Mouse (Mus musculus): ENCODE results near the gene Galr2. TPM values are rescaled to one million over a fixed set of nuclear protein-coding genes. Genes with fewer than 3 reads are reported as not detected.
"Not testable (repeated sequence)": the region's sequence is repeated elsewhere in the genome, so short reads cannot be mapped to it uniquely, and the experiment has no call there.

Galr2 gene
- polyA plus RNA-seq, 1 experiment from 2014 or later = 0.41 TPM

DNA sequence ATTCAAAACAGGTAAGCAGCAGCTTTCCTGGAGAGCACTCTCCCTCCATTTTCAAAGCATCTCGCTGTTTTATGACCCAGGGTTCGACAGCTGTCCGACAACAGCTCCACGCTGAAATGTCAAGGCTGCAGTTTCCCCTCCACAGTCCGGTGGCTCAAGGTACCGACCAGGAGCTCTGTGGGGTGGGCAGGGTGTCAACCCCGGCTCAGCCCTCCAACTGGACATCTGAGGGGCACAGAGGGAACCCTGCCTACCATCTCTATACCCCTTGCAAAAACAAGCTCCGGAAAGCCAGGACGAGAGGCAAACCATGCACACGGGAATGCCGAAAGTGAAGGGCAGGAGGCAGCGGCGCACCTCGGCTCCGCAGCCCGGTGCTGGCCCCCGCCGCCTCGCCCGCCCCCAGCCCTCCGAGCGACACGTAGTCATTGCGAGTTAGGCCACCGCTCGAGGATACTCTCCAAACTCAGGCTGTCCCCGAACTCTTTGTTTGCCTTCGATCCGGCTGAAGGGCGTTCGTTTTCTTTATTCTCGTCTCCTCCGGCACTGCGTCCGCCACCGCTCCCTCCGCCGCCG is 7.2 kb upstream of the Galr2 start:
- peaks cover 33% of the 10 kb centered on the region for H3K36me3 ChIP-seq
- ATAC-seq (ENCODE audit: insufficient number of reproducible peaks, low FRiP score, low TSS enrichment, low read depth) = peak; percentile 59; the same call in 1 of the 2 replicates
- no peaks in the 10 kb centered on the region for H3K9me3 ChIP-seq
- WGBS = under 1% methylated on average over 39 of the region's 39 CpGs
- H3K4me3 ChIP-seq = peak overlapping the region; percentile 89
- H3K27ac ChIP-seq = peak overlapping the region; percentile 89
- peak overlapping the region; percentile 87 for H3K9ac ChIP-seq
- H3K27me3 ChIP-seq = no peaks in the 10 kb centered on the region
- H3K4me1 ChIP-seq = peaks cover 28% of the 10 kb centered on the region
- H3K4me2 ChIP-seq = peak overlapping the region; percentile 67

DNA sequence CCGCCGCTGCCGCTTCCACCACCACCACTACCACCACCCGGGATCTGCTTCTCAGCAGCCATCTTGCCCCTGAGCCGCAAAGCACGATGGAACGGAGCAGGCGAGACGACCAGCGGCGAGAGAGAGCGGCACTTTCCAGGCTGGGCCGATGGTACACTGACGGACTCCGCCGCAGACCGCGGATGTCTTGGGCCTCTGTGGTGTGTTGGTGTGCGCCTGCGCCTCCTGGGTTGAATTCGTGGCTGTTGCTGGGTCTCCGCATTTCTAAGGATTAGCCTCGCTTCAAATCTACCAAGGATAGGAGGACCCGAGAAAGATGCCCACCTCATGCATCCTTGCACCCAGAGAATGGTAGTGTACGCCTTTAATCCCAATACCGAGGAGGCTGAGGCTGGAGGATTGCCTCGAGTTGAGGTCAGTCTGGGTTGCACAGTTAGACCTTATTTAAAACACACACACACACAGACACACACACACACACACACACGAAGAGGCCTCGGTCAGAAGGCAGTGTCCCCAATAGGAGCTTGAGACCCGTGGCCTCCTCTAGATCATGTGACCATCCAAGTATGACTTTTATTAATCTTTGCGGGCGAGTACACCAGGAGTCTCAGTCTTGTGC is 6.6 kb upstream of the Galr2 start, which contains the start of gene Srp68:
Gene Srp68, minus strand, starts transcription at position 173 of the 622 bp plus-strand sequence.
- Histone ChIP-seq H3K9ac (peak within 1 kb of the TSS; percentile 87), H3K27ac (peak within 1 kb of the TSS; percentile 89), H3K4me1 (peaks cover 28% of the 10 kb centered on the region), H3K4me2 (peak within 1 kb of the TSS; percentile 67), H3K27me3 (no peaks in the 10 kb centered on the region), H3K9me3 (no peaks in the 10 kb centered on the region), H3K4me3 (peak within 1 kb of the TSS; percentile 89), H3K36me3 (peaks cover 29% of the 10 kb centered on the region)
- 2% methylated on average over 32 of the region's 32 CpGs for WGBS
- peak; percentile 95 for ATAC-seq (ENCODE audit: insufficient number of reproducible peaks, low FRiP score, low TSS enrichment, low read depth)

DNA sequence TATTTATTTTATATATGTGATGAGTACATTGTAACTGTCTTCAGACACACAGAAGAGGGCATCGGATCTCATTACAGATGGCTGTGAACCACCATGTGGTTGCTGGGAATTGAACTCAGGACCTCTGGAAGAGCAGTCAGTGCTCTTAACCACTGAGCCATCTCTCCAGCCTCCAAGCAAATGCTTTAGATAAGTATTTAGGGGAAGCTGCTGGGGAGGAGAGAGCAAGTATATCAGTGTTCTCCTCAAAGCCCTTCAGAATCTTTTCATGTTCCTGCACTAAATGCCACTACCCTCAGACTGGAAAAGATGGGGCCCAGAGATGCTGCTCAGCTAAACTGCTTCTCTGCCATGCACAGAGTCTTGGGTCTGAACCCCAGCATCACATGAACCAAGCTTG is 3.6 kb upstream of the Galr2 start:
- not testable (repeated sequence) for H3K9ac ChIP-seq; H3K36me3 ChIP-seq; H3K4me3 ChIP-seq; H3K27ac ChIP-seq; H3K4me2 ChIP-seq; ATAC-seq (ENCODE audit: insufficient number of reproducible peaks, low FRiP score, low TSS enrichment, low read depth); H3K9me3 ChIP-seq
- Histone ChIP-seq H3K4me1 (peaks cover 29% of the 10 kb centered on the region), H3K27me3 (peaks cover 26% of the 10 kb centered on the region)
- WGBS = 81% methylated on average over 1 of the region's 1 CpGs

DNA sequence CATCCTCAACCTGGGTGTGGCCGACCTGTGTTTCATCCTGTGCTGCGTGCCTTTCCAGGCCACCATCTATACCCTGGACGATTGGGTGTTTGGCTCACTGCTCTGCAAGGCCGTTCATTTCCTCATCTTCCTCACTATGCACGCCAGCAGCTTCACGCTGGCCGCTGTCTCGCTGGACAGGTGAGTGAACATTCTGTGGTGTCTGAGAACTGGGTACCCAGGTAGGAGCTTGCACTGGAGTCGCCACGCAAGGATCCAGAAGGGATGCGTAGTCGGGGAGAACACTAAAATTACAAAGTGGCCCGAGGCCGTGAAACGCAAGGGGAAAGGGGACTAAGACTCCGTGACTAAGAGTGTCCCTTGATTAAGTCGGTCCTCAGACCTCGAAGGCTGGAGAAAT is 932 bp downstream of the Galr2 start:
- no peaks in the 10 kb centered on the region for H3K36me3 ChIP-seq
- peak overlapping the region; percentile 54 for H3K4me2 ChIP-seq
- WGBS = 3% methylated on average over 18 of the region's 18 CpGs
- peak overlapping the region; percentile 36 for H3K4me3 ChIP-seq
- ATAC-seq (ENCODE audit: insufficient number of reproducible peaks, low FRiP score, low TSS enrichment, low read depth) = no peak
- H3K9me3 ChIP-seq = no peaks in the 10 kb centered on the region
- H3K27me3 ChIP-seq = peaks cover 66% of the 10 kb centered on the region
- no peak overlapping the region for H3K27ac ChIP-seq
- H3K9ac ChIP-seq = peak overlapping the region; percentile 26; the same call in 1 of the 2 replicates
- peaks cover 28% of the 10 kb centered on the region for H3K4me1 ChIP-seq

DNA sequence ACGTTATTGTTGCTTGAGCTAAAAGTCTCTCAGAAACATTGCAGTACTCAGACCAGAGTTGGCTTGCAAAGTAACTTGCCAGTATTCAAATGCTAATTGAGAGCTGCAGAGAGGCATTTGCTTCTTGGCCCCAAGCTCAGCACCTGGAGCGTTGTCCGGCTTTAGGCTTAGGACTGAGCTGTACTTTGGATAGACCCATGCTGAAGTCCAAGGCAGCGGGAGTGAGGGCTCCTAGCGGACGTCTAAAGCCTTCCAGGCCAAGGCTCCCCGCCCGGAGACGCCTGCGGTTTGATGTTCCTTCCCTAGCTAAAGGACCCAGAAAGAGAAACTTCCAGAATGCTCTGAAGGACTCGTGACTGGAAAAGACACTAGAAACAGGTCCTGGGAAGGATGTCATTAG is 1.4 kb downstream of the Galr2 start:
- 3% methylated on average over 11 of the region's 11 CpGs for WGBS
- H3K4me2 ChIP-seq = no peak overlapping the region; the same call in none of the 2 replicates
- peak overlapping the region; percentile 36 for H3K4me3 ChIP-seq

DNA sequence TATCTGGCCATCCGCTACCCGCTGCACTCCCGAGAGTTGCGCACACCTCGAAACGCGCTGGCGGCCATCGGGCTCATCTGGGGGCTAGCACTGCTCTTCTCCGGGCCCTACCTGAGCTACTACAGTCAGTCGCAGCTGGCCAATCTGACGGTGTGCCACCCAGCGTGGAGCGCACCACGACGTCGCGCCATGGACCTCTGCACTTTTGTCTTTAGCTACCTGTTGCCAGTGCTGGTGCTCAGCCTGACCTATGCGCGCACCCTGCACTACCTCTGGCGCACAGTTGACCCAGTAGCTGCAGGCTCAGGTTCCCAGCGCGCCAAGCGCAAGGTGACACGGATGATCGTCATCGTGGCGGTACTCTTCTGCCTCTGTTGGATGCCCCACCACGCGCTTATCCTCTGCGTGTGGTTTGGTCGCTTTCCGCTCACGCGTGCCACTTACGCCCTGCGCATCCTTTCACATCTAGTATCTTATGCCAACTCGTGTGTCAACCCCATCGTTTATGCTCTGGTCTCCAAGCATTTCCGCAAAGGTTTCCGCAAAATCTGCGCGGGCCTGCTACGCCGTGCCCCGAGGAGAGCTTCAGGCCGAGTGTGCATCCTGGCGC is 2.3 kb downstream of the Galr2 start:
- Histone ChIP-seq H3K27me3 (peaks cover 66% of the 10 kb centered on the region), H3K4me1 (peaks cover 34% of the 10 kb centered on the region), H3K4me2 (0 out of 2 replicates have a peak overlapping the region, but pooled peaks have one; percentile 10), H3K4me3 (peak overlapping the region; percentile 4; the same call in 1 of the 2 replicates), H3K36me3 (peaks cover 9% of the 10 kb centered on the region), H3K9me3 (no peaks in the 10 kb centered on the region), H3K9ac (no peak overlapping the region), H3K27ac (no peak overlapping the region)
- ATAC-seq (ENCODE audit: insufficient number of reproducible peaks, low FRiP score, low TSS enrichment, low read depth) = no peak
- 8% methylated on average over 48 of the region's 48 CpGs for WGBS

More for the DNA sequence above, 1.4 kb downstream of the Galr2 start:
- ATAC-seq (ENCODE audit: insufficient number of reproducible peaks, low FRiP score, low TSS enrichment, low read depth) = no peak
- no peak overlapping the region for H3K27ac ChIP-seq
- H3K9ac ChIP-seq = no peak overlapping the region
- no peaks in the 10 kb centered on the region for H3K9me3 ChIP-seq
- no peaks in the 10 kb centered on the region; the same call in 1 of the 2 replicates for H3K36me3 ChIP-seq
- H3K4me1 ChIP-seq = peaks cover 28% of the 10 kb centered on the region
- H3K27me3 ChIP-seq = peaks cover 66% of the 10 kb centered on the region

DNA sequence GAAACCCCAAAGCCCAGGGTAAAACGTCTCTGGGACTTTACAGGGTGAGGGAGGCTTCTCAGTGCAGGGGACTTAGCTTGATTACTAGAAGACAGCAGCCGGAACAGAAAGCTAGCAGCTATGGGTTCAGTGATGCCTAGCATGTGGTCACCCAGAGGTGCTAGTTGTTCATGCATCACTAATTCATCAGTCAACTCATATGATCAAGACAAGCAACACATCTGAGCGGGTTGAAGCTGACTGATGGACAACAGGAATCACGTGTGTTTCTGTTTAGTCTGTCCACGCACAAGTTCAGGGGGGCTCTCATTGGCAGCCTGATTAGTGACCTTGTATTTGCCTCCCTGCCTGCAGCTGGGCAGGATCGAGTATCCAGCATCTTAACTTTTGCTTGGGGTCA is 3.2 kb downstream of the Galr2 start:
- H3K9ac ChIP-seq = no peak overlapping the region
- 43% methylated on average over 6 of the region's 6 CpGs for WGBS
- H3K4me3 ChIP-seq = no peak overlapping the region
- no peak for ATAC-seq (ENCODE audit: insufficient number of reproducible peaks, low FRiP score, low TSS enrichment, low read depth)
- H3K36me3 ChIP-seq = peaks cover 18% of the 10 kb centered on the region
- peaks cover 34% of the 10 kb centered on the region for H3K4me1 ChIP-seq
- no peak overlapping the region for H3K27ac ChIP-seq
- no peaks in the 10 kb centered on the region for H3K9me3 ChIP-seq
- H3K27me3 ChIP-seq = peaks cover 66% of the 10 kb centered on the region
- no peak overlapping the region for H3K4me2 ChIP-seq

DNA sequence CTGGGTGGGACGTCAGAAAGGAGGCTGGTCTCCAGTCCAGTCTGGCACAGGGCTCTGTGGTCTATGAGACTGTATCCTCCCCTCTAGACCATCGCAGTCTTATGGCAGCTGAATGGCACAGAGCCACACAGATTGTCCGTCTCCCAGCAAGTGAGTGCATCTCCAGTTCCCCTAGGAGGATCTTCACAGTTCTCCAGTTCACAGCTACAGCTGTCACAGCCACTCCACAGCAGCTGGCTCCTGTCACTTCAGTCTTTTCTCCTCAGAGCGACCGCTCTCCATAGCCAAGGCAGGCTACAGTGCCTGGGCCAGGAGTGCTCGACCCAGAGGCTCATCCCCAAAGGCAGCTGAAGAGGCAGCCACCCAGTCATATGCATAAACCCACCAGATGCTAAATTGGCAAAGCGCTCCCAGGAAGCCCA is 5.0 kb downstream of the Galr2 start:
- H3K27ac ChIP-seq = no peak overlapping the region
- 71% methylated on average over 7 of the region's 7 CpGs for WGBS

DNA sequence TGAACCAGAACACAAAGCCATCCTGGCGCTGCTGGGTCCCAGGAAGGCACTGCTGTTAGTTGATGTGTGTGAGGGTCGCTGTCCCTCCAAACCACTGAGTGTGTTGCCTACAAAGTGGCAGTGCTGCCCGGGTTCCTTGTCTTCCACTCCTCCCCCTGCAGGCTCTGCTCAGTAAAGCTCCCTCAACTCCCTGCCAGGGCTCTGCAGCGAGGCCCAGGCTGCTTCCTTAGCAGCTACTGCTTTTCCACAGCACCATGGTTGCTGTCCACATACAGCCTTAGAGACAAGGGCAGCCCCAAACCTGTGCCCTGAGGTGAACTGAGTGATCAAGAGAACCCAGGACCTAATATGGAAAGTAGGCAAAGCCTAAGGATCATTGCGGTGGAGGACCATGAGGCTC is 6.6 kb downstream of the Galr2 start:
- no peak for ATAC-seq (ENCODE audit: insufficient number of reproducible peaks, low FRiP score, low TSS enrichment, low read depth)
- H3K4me1 ChIP-seq = peaks cover 17% of the 10 kb centered on the region
- peaks cover 39% of the 10 kb centered on the region for H3K27me3 ChIP-seq
- no peak overlapping the region for H3K4me3 ChIP-seq
- H3K9ac ChIP-seq = no peak overlapping the region
- H3K9me3 ChIP-seq = no peaks in the 10 kb centered on the region
- H3K4me2 ChIP-seq = no peak overlapping the region
- no peak overlapping the region for H3K27ac ChIP-seq
- WGBS = 75% methylated on average over 5 of the region's 5 CpGs
- peaks cover 51% of the 10 kb centered on the region for H3K36me3 ChIP-seq

More for the DNA sequence above, 5.0 kb downstream of the Galr2 start:
- Histone ChIP-seq H3K4me1 (peaks cover 33% of the 10 kb centered on the region), H3K4me3 (no peak overlapping the region), H3K9ac (no peak overlapping the region), H3K9me3 (no peaks in the 10 kb centered on the region), H3K27me3 (peaks cover 55% of the 10 kb centered on the region), H3K36me3 (peaks cover 36% of the 10 kb centered on the region), H3K4me2 (no peak overlapping the region)
- ATAC-seq (ENCODE audit: insufficient number of reproducible peaks, low FRiP score, low TSS enrichment, low read depth) = peak; percentile 62

DNA sequence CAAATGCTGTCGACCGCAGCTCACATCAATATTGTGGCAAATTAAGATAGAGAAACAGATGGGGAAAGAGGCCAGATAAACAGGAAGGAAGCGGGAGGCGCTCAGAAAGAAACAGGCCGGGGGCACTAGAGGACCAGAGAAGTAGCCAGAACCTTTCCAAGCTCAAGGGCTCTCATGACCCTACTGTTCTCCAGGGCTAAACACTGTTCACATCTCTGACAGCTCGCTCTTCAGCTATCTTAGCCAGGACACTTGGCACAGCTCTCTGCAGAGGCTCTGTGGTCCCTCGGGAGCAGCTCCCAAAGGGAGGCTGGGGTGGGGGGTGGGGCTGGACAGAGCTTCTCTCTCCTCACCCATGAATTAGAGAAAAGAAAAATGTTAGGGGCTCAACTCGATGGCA is 9.8 kb downstream of the Galr2 start:
- Histone ChIP-seq H3K27me3 (peaks cover 7% of the 10 kb centered on the region), H3K4me1 (peaks cover 11% of the 10 kb centered on the region; the same call in 1 of the 2 replicates), H3K27ac (no peak overlapping the region), H3K4me3 (no peak overlapping the region), H3K9ac (no peak overlapping the region), H3K9me3 (no peaks in the 10 kb centered on the region), H3K36me3 (peaks cover 81% of the 10 kb centered on the region), H3K4me2 (no peak overlapping the region)
- no peak for ATAC-seq (ENCODE audit: insufficient number of reproducible peaks, low FRiP score, low TSS enrichment, low read depth)
- WGBS = 79% methylated on average over 8 of the region's 8 CpGs

DNA sequence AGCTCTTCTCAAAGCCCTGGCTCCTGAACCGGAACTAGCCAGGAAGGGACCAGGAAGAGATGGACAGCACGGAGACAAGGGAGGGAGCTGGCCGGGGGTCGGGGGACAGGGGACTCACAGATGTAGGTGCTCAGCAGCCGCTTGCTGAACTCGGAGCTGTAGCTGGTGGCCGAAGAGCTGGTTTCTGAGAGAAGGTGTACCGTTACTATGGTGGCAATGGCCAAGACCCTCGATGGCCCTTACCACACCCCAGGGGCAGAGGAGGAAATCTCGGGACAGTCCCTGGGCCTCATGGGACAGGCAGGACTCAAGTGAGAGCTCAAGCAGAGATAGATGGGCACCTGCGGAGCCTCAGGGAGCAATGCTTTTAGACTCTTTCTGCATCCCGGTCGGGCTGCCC is 11.7 kb downstream of the Galr2 start:
- no peaks in the 10 kb centered on the region for H3K9me3 ChIP-seq
- no peaks in the 10 kb centered on the region for H3K27me3 ChIP-seq
- no peak overlapping the region for H3K4me2 ChIP-seq
- no peak overlapping the region for H3K4me3 ChIP-seq
- 92% methylated on average over 13 of the region's 13 CpGs for WGBS
- H3K9ac ChIP-seq = no peak overlapping the region
- H3K27ac ChIP-seq = no peak overlapping the region
- ATAC-seq (ENCODE audit: insufficient number of reproducible peaks, low FRiP score, low TSS enrichment, low read depth) = no peak
- H3K36me3 ChIP-seq = peaks cover 97% of the 10 kb centered on the region
- peaks cover 6% of the 10 kb centered on the region; the same call in 1 of the 2 replicates for H3K4me1 ChIP-seq

DNA sequence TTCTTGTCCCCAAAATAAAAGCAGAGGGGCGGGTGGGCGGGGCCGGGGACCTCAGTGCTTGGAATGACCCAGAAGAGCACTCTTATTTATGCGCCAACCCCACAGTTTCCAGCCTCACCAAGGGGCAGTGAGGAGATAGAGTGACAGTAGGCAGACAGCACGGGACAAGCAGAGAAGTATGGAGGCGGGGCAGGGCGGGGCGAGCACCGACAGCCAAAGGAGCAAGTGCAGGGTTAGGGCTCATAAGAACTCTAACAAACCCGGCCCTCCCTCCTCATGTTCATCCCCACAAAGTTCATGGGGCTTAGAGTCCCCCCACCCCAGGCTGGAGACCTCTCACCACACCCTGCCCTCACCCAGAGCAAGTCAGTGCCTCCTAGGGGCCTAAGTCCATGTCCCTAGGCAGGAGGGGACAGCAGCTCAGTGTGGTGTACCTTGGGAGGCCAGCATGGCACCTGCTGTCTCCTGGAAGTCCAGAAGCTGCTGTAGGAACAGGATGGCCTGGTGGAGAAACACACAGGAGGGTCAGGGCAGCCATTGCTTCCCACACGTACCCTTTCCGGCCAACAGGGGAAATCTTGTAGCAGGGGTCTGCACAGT is 12.9 kb downstream of the Galr2 start:
- WGBS = 84% methylated on average over 12 of the region's 12 CpGs

More for the DNA sequence above, 12.9 kb downstream of the Galr2 start:
- H3K36me3 ChIP-seq = peaks cover 96% of the 10 kb centered on the region
- no peak for ATAC-seq (ENCODE audit: insufficient number of reproducible peaks, low FRiP score, low TSS enrichment, low read depth)
- peaks cover 2% of the 10 kb centered on the region; the same call in 1 of the 2 replicates for H3K4me1 ChIP-seq
- no peaks in the 10 kb centered on the region for H3K9me3 ChIP-seq
- no peak overlapping the region for H3K9ac ChIP-seq
- no peak overlapping the region for H3K4me3 ChIP-seq
- H3K4me2 ChIP-seq = no peak overlapping the region
- no peak overlapping the region for H3K27ac ChIP-seq
- H3K27me3 ChIP-seq = no peaks in the 10 kb centered on the region
